Mouse (Mus musculus): ENCODE measurements around the gene Tcf7l2. TPM values are rescaled to one million over a fixed set of nuclear protein-coding genes. Genes with fewer than 3 reads are reported as not detected.

Gene Tcf7l2
- polyA plus RNA-seq, 1 experiment from 2014 or later: 401 TPM

DNA sequence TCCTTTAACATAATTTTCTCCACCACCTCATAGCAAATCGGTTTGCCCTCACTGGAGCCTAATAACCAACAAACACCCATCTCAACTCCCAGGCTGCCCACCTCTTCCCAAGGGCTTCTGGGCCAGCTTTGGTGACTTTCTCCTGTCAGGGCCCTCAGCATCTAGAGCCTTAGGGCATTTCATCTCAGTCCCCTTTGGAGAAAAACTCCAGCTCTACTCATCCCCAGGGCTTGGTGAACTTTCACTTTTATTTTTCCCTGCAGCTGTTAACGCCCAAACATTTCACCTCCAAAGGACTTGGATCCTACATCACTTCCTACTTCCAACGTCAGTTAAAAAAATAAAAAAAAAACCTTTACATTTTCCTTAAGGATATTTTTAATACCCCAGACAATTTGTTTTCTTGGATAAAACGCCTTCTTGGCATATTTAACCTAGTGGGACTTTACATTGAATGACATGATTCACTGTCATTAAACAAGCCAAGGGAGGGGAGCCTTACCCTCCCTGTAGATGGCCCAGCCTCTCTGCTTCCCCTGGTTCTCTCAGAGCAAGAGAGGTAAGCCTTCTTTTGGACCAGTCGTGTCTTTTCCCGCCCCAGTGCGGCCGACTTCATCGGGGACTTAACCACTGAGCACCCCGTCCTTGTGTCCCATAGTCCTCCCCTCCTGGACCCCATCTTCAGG is 724 bp upstream of the Tcf7l2 start:
- Histone ChIP-seq H3K36me3 (ENCODE audit: control insufficient read depth, insufficient read depth, low read length) (no peaks in the 10 kb centered on the region), H3K4me3 (ENCODE audit: low read depth, low read length) (peak overlapping the region; percentile 97), H3K4me2 (peak overlapping the region; percentile 36), H3K27me3 (ENCODE audit: control insufficient read depth, insufficient read depth, low read length) (no peaks in the 10 kb centered on the region), H3K4me1 (ENCODE audit: control insufficient read depth, insufficient read depth, low read length) (peaks cover 14% of the 10 kb centered on the region), H3K27ac (ENCODE audit: low read depth, low read length) (peak overlapping the region; percentile 20), H3K9me3 (ENCODE audit: control insufficient read depth, low read length) (no peaks in the 10 kb centered on the region), H3K9ac (ENCODE audit: low read length) (peak overlapping the region; percentile 67)
- 11% methylated on average over 10 of the region's 10 CpGs for whole genome bisulfite sequencing
- DNase-seq (ENCODE audit: low spot score, missing footprints): no peak
- no peak for ATAC-seq (ENCODE audit: low FRiP score)

DNA sequence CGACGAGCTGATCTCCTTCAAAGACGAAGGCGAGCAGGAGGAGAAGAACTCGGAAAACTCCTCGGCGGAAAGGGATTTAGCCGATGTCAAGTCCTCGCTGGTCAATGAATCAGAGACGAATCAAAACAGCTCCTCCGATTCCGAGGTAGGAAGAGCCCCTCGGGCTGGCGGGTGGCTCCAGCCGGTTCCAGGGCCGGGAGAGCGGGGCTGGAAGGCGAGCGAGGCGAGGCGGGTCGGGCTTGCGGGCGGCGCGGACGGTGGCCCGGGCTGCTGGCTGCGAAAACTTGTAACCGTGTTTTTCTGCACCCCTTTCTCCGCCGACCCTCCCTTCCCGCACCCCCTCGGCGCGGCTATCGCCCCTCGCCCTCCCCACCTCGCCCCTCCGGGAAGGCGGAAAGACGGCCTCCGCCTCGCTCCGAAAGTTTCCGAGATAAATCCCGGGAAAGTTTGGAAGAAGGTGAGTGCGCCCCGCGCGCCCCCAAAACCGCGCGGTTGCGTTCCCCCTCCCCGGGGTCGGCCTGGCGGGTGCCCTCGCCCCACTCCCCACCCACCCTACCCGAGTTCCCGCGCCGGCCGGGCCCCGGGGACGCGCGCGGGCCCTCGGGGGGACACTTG is 873 bp downstream of the Tcf7l2 start:
- Histone ChIP-seq H3K4me3 (ENCODE audit: low read depth, low read length) (peak overlapping the region; percentile 97), H3K36me3 (ENCODE audit: control insufficient read depth, insufficient read depth, low read length) (no peaks in the 10 kb centered on the region), H3K4me1 (ENCODE audit: control insufficient read depth, insufficient read depth, low read length) (peaks cover 30% of the 10 kb centered on the region), H3K27me3 (ENCODE audit: control insufficient read depth, insufficient read depth, low read length) (no peaks in the 10 kb centered on the region), H3K27ac (ENCODE audit: low read depth, low read length) (peak overlapping the region; percentile 99), H3K9me3 (ENCODE audit: control insufficient read depth, low read length) (no peaks in the 10 kb centered on the region), H3K4me2 (peak overlapping the region; percentile 75), H3K9ac (ENCODE audit: low read length) (peak overlapping the region; percentile 96)
- ATAC-seq (ENCODE audit: low FRiP score) (peak; percentile 3), DNase-seq (ENCODE audit: low spot score, missing footprints) (peak; percentile 96)
- under 1% methylated on average over 53 of the region's 70 CpGs for WGBS

- WGBS: 0% methylated on average over 23 of the region's 38 CpGs
These were observed 1.5 kb downstream of the Tcf7l2 start for GRCm38 (mm10) chr19:55743001-55743556.

GRCm38 (mm10) chr19:55743557-55744441 is 2.2 kb downstream of the Tcf7l2 start:
- H3K9ac ChIP-seq (ENCODE audit: low read length): peak overlapping the region; percentile 96
- no peaks in the 10 kb centered on the region for H3K36me3 ChIP-seq (ENCODE audit: control insufficient read depth, insufficient read depth, low read length)
- H3K27ac ChIP-seq (ENCODE audit: low read depth, low read length): peak overlapping the region; percentile 99
- H3K27me3 ChIP-seq (ENCODE audit: control insufficient read depth, insufficient read depth, low read length): no peaks in the 10 kb centered on the region
- peak overlapping the region; percentile 97 for H3K4me3 ChIP-seq (ENCODE audit: low read depth, low read length)
- H3K4me1 ChIP-seq (ENCODE audit: control insufficient read depth, insufficient read depth, low read length): peaks cover 41% of the 10 kb centered on the region
- under 1% methylated on average over 47 of the region's 47 CpGs for WGBS
- ATAC-seq (ENCODE audit: low FRiP score) (peak; percentile 55), DNase-seq (ENCODE audit: low spot score, missing footprints) (peak; percentile 98)
- peak overlapping the region; percentile 75 for H3K4me2 ChIP-seq
- H3K9me3 ChIP-seq (ENCODE audit: control insufficient read depth, low read length): no peaks in the 10 kb centered on the region

More at GRCm38 (mm10) chr19:55743001-55743556, 1.5 kb downstream of the Tcf7l2 start:
- Histone ChIP-seq H3K9me3 (ENCODE audit: control insufficient read depth, low read length) (no peaks in the 10 kb centered on the region), H3K4me2 (peak overlapping the region; percentile 75), H3K27me3 (ENCODE audit: control insufficient read depth, insufficient read depth, low read length) (no peaks in the 10 kb centered on the region), H3K4me1 (ENCODE audit: control insufficient read depth, insufficient read depth, low read length) (peaks cover 34% of the 10 kb centered on the region), H3K36me3 (ENCODE audit: control insufficient read depth, insufficient read depth, low read length) (no peaks in the 10 kb centered on the region), H3K27ac (ENCODE audit: low read depth, low read length) (peak overlapping the region; percentile 99), H3K9ac (ENCODE audit: low read length) (peak overlapping the region; percentile 96), H3K4me3 (ENCODE audit: low read depth, low read length) (peak overlapping the region; percentile 97)
- DNase-seq (ENCODE audit: low spot score, missing footprints) (peak; percentile 95), ATAC-seq (ENCODE audit: low FRiP score) (peak; percentile 53)

DNA sequence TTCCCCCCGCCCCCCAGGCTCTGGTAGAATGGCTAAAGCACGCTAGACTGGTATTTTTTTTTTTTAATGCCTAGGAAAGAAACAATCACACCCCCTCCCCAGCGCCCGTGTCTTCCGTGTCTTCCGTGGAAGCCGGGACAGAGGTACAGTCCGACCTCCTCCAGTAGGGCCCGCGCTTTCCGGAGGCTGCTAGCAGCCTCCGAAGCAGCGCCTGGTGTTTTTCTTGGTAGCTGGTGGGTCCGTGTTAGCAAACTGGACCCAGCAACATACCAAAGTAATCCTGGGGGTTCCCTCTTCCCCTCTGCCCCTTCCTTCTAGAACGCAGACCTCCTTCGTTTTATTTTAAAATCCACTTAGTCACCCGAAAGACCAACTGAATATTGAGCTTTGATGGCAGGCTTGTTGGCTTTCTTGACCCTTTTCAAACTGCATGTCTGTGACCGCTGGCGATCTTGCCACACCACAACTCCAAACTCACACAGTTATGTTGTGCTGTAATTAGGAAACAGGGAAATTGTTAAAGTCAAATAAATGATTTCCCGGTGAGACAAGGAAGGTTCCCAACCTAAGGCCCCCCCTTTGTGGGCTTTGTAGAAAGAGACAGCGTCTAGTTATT is 3.1 kb downstream of the Tcf7l2 start:
- H3K4me3 ChIP-seq (ENCODE audit: low read depth, low read length): peak overlapping the region; percentile 97
- ATAC-seq (ENCODE audit: low FRiP score) (no peak), DNase-seq (ENCODE audit: low spot score, missing footprints) (peak; percentile 93)
- peak overlapping the region; percentile 96 for H3K9ac ChIP-seq (ENCODE audit: low read length)
- peaks cover 50% of the 10 kb centered on the region for H3K4me1 ChIP-seq (ENCODE audit: control insufficient read depth, insufficient read depth, low read length)
- under 1% methylated on average over 21 of the region's 21 CpGs for WGBS
- peak overlapping the region; percentile 99 for H3K27ac ChIP-seq (ENCODE audit: low read depth, low read length)
- no peaks in the 10 kb centered on the region for H3K9me3 ChIP-seq (ENCODE audit: control insufficient read depth, low read length)
- no peaks in the 10 kb centered on the region for H3K36me3 ChIP-seq (ENCODE audit: control insufficient read depth, insufficient read depth, low read length)
- H3K27me3 ChIP-seq (ENCODE audit: control insufficient read depth, insufficient read depth, low read length): no peaks in the 10 kb centered on the region
- peak overlapping the region; percentile 75 for H3K4me2 ChIP-seq

GRCm38 (mm10) chr19:55745192-55745578 is 3.6 kb downstream of the Tcf7l2 start:
- H3K4me2 ChIP-seq: peak overlapping the region; percentile 75
- WGBS: 6% methylated on average over 9 of the region's 9 CpGs
- no peaks in the 10 kb centered on the region for H3K27me3 ChIP-seq (ENCODE audit: control insufficient read depth, insufficient read depth, low read length)
- no peak for ATAC-seq (ENCODE audit: low FRiP score)
- H3K36me3 ChIP-seq (ENCODE audit: control insufficient read depth, insufficient read depth, low read length): no peaks in the 10 kb centered on the region
- H3K4me3 ChIP-seq (ENCODE audit: low read depth, low read length): peak overlapping the region; percentile 97
- peak overlapping the region; percentile 96 for H3K9ac ChIP-seq (ENCODE audit: low read length)
- H3K9me3 ChIP-seq (ENCODE audit: control insufficient read depth, low read length): no peaks in the 10 kb centered on the region
- H3K27ac ChIP-seq (ENCODE audit: low read depth, low read length): peak overlapping the region; percentile 99
- H3K4me1 ChIP-seq (ENCODE audit: control insufficient read depth, insufficient read depth, low read length): peaks cover 52% of the 10 kb centered on the region
- peak; percentile 95 for DNase-seq (ENCODE audit: low spot score, missing footprints)

- 11% methylated on average over 5 of the region's 5 CpGs for WGBS
- Histone ChIP-seq H3K27ac (ENCODE audit: low read depth, low read length) (no peak overlapping the region), H3K36me3 (ENCODE audit: control insufficient read depth, insufficient read depth, low read length) (no peaks in the 10 kb centered on the region), H3K4me3 (ENCODE audit: low read depth, low read length) (peak overlapping the region; percentile 97), H3K4me1 (ENCODE audit: control insufficient read depth, insufficient read depth, low read length) (peaks cover 57% of the 10 kb centered on the region), H3K9me3 (ENCODE audit: control insufficient read depth, low read length) (no peaks in the 10 kb centered on the region), H3K27me3 (ENCODE audit: control insufficient read depth, insufficient read depth, low read length) (no peaks in the 10 kb centered on the region), H3K9ac (ENCODE audit: low read length) (peak overlapping the region; percentile 39), H3K4me2 (peak overlapping the region; percentile 75)
- no peak for ATAC-seq (ENCODE audit: low FRiP score)
- peak; percentile 91 for DNase-seq (ENCODE audit: low spot score, missing footprints)
These were observed 4.6 kb downstream of the Tcf7l2 start for GRCm38 (mm10) chr19:55746241-55746640.

DNA sequence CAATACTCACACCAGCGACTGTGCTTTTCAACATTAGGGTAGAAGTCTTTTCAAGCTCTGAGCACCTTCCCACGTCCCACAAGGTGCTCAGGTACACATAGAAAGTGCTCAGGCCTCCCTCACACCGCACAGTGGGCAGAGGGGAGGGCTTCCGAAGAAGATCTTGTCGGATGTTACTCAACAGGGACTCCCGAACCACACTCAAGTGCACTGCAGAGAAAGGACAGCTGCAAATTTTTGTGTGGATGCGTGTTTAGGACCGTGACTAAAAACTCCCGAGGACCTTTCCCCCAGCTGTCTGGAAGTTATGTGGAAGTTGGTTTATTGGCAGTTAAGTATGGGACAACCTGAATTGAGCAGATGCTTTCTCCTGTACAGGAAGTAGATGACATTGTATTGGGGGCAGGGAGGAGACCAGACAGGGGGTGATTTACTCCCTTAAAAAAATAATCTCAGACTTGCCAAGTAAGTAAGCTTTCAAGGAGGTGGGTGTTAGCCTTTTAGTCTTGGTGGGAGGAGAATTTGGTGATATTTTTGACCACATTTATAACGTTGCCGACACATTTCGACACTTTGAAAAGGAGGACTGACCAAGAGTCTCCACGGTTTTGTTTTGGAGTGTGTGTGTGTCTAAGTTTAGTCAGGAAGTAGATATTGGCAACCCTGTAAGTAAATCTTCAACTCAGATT is 5.8 kb downstream of the Tcf7l2 start:
- peak; percentile 89 for DNase-seq (ENCODE audit: low spot score, missing footprints)
- H3K4me3 ChIP-seq (ENCODE audit: low read depth, low read length): peak overlapping the region; percentile 97; the same call in 1 of the 2 replicates
- peak overlapping the region; percentile 39; the same call in 1 of the 2 replicates for H3K9ac ChIP-seq (ENCODE audit: low read length)
- ATAC-seq (ENCODE audit: low FRiP score): no peak
- H3K4me1 ChIP-seq (ENCODE audit: control insufficient read depth, insufficient read depth, low read length): peaks cover 61% of the 10 kb centered on the region
- H3K27ac ChIP-seq (ENCODE audit: low read depth, low read length): no peak overlapping the region
- H3K36me3 ChIP-seq (ENCODE audit: control insufficient read depth, insufficient read depth, low read length): no peaks in the 10 kb centered on the region
- H3K27me3 ChIP-seq (ENCODE audit: control insufficient read depth, insufficient read depth, low read length): no peaks in the 10 kb centered on the region
- H3K4me2 ChIP-seq: peak overlapping the region; percentile 75
- WGBS: 25% methylated on average over 13 of the region's 13 CpGs
- no peaks in the 10 kb centered on the region for H3K9me3 ChIP-seq (ENCODE audit: control insufficient read depth, low read length)

Measured in midbrain, embryonic 11.5 days (tissue).